Mouse (Mus musculus) megakaryocyte progenitor cell, adult 5-6 weeks (primary cell): ENCODE data around the gene Ap1m2. TPM values are rescaled to one million over a fixed set of nuclear protein-coding genes. Genes with fewer than 3 reads are reported as not detected.
"Not testable (repeated sequence)": the region's sequence is repeated elsewhere in the genome, so short reads cannot be mapped to it uniquely, and the experiment has no call there.

Source experiments
- ATAC-seq: replicated peaks from 2 replicates; pipeline ENCODE4 v1.8.0; 2016; ENCODE audit warnings: mild to moderate bottlenecking, moderate TSS enrichment, inconsistent platforms; ENCODE audit not compliant: poor library complexity
- total RNA-seq, 2 experiments: library from RNA; stranded (forward) in 1 of 2; stranded (reverse) in 1 of 2; fragments of 157-497, 149-512 nt in 1 of 2; fragments of 200-1000 nt in 1 of 2; gene quantifications; 2 replicates each; pipeline versions ENCODE4 v1.2.3 to v1.2.4; 2015 to 2017

Ap1m2 gene
- total RNA-seq, 2 experiments from 2014 or later: 0.57 to 2.8 TPM

DNA sequence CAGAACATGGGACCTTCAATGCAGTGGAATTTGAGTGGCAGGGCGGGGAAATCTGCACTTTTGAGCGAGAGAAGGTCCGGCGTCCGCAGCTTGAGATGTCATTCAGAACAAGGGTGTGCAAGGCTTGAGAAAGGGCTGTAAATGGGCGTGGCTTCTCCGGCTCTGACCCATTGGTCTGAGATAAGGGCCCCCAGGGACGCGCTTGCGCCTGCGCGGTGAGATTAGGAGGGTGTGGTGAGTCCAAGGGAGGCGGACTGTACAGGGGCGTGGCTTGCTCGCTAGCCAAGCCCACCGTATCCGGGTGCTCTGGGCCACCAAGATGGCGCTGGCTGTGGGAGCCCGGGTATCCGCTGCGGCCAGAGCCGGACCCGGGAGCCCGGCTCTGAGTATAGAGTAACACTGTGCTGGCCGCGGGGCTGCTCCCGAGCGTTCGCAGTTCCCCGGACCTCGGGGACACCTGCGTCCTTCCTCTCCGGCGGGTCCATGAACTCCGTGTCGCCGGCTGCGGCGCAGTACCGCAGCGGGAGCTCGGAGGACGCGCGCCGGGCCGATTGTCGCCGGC, 47.1 kb downstream of the Ap1m2 start, which contains the start of gene Atg4d:
Gene Atg4d (plus strand): TSS at position 294 of the 562 bp plus-strand sequence.
- peak; percentile 92 for ATAC-seq

DNA sequence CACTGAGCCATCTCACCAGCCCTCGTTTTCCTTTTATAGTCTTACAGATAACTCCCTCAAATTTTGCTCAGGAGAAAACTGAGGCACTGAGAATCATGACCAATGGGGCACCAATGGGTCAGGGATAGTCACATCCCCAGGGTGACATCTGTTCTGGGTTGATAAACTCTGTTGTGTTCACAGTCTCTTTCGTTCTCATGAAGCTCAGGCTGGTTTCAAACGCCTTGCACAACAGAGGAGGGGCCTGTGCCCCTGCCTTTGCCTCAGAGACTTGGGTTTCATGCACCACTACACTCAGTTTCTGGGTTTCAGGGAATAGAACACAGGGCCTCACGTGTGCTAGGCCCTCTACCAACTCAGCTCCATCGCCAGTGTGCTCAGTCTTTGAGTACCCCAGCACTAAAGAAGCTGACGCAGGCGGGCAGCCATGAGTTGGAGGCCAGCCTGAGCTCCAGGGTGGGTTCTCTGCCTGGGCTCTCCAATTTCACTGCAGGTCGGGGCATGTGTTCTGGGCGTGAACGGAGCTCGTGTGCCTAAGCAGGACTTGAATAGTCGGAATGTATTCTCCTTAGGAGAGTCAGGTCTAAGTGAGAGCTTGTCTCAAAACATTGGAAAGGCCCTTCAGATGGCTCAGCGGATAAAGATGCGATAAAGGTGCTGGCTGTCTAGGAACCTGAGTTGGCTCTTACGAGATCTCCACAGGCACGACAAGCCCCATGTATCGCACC, 47.7 kb downstream of the Ap1m2 start:
- peak; percentile 29 for ATAC-seq

DNA sequence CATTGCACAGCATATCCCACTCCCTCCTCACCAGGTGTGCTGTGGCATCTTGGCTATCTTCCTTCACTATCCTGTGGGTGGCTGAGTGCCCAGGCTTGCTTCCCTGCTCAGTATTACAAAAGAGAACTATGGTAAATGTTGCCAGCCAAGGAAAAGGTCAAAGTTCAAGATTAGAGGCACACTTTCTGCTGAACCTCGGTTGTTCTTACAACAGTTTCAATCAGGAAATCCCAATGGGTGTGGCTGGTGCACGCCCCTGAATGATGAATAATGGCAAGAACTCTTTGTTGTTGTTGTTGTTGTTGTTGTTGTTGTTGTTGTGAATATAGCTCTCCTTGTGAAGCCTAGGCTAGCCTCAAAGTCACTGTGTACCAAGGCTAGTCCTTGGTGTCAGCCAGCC, 50.3 kb downstream of the Ap1m2 start:
- no peak for ATAC-seq

DNA sequence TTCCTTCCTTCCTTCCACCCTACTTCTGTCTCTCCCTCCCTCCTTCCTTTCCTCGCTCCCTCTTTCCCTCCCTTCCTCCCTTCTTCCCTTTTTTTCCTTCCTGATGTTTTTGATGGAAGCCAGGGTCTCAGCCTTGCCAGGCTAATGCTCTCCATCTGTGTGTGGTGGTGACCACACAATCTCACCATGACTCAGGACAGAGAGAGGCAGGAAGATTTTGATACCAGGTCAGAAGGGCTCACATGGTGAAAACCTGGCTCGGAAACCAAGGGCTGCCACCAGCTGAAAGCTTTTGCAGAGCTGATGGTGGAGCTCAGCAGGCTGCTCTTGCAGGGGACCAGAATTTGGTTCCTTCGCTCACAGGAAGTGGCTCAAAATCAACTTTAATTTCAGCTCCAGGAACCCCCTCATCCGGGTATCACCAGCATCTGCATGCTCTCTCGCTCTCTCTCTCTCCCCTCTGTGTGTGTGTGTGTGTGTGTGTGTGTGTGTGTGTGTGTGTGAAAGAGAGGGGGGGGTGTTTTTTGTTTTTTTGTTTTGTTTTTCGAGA, 51.6 kb downstream of the Ap1m2 start:
- ATAC-seq: no peak

DNA sequence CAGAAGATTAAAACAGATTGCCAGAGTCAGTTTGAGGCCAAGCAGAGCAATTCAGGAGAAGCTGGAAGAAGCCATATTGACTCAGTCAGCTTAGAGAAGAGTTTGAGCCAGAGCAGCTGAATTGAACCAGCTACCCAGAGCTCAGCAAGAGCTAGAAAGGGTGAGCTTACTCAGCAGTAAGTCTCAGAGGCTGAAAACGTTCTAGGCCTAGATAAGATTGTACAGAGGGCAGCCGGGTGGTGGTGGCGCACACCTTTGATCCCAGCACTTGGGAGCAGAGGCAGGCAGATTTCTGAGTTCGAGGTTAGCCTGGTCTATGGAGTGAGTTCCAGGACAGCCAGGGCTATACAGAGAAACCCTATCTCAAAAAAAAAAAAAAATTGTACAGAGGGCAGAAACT, 55.8 kb downstream of the Ap1m2 start:
- ATAC-seq: not testable (repeated sequence)

DNA sequence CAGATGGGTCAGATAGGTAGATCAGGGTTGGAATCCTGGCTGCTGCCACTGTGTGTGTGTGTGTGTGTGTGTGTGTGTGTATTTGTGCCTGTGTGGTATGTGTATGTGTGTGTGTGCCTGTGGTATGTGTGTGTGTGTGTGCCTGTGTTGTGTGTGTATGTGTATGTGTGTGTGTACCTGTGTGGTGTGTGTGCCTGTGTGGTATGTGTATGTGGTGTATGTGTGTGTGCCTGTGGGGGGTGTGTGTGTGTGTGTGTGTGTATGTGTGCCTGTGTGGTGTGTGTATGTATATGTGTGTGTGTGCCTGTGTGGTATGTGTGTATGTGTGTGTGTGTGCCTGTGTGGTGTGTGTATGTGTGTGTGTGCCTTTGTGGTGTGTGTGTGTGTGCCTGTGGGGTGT, 57.4 kb downstream of the Ap1m2 start:
- ATAC-seq: no peak

DNA sequence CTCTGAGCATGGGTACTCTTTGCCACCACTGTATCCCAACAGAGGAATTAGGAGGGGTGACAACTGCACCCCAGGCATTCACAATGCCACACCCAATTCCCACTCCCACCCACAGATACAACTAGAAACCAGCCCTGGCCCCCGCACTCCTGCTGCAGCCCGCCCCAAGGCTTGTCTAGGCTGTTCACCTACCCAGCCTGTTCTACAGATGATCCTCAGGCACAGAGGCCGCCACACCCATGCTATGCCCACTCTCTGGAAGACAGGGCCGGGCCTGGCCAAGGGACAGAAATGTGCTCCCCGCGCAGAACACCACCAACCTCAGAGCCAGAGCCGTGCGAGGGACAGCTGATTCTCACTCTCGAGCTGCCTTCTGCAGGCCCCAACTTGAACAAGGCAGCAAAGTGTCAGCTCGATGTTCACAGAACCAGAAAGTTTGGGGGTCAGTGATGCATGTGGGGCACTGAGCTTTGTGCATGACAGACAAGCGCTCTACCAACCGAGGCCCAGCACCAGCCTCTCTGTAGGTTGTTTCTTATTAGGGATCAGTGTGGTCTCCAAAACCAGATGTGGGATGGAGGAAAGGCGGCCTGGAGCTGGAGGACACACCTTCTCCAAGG, 60.9 kb downstream of the Ap1m2 start:
- ATAC-seq: no peak

DNA sequence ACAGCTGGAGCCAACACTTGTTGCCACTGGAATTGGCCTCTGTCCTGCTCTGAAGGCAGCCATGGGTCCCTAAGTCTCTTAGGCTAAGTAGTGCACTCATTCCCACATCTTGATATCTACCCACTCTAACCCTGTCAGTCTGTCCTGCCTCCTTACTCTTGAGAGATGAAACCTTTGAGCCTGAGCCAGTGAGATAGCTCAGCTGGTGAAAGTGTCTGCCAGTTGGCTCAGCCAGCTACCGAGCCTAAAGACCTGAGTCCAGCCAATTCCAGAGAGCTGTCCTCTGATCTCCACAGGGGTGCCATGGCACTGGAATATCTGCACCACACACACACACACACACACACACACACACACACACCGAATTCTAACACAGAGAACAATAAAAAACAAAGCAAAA, 61.6 kb downstream of the Ap1m2 start:
- ATAC-seq: peak; percentile 18; the same call in 1 of the 2 replicates

DNA sequence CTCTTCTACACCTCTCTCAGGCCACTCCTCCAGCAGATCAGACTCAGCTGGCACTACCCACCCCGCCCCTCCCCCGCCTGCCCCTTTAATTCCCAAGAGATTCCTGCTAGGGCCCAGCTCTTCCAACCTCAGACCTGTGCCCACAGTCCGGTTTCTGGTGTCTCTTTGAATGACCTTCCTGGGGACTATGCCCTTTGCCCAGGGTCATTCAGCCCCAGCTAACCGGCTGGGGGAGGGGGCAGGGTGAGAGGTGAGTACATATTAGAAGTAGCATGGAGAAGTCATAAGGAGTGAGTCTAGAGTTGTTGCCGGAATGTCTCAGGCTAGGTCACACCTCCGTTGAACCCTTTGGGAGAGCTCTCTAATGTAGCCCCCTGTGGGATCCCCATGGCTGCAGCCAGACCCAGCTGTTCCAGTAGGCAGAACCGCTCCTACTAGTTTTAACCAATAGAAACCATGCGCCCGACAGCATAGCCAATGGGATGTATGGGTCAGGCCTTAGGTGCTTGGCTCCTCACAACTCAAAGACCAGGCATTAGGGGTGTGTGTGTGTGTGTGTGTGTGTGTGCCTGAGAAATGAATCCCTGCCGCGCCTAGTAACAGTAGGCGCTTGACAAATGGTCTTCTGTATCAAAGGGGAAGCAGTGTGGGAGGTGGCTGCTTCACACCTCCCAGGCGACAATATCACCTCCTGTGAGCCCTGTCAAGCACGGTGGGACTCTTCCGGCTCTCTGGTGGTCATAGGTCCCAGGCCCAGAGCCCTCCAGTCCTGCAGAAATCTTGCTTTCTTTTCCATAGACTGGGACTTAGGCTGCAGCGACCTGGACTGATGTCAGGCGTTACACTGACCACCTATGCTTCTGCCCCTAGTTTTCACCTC, 62.3 kb downstream of the Ap1m2 start:
- no peak for ATAC-seq

DNA sequence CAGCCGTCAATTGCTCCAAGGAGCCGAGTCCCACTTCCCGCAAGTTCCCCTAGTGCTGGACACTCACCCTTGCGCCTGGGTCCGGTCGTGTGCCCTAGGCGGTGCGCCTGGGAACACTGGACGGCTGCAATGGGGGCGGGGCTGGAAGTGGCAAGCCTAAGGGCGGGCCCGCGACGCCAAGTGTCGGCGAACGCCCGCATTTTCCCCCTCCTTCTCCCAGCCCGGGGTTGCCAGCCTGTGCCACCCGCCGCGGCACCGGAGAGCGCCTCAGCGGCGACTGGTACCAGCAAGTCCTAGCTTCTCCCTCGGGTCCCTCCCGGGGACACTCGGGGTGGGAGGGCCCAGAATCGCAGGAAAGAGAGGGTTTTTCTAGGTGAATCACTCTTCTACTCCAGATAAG, 63.8 kb downstream of the Ap1m2 start, which contains the start of gene S1pr5:
Gene S1pr5 (minus strand): TSS at position 118 of the 400 bp plus-strand sequence.
- ATAC-seq: peak; percentile 35; the same call in 1 of the 2 replicates

DNA sequence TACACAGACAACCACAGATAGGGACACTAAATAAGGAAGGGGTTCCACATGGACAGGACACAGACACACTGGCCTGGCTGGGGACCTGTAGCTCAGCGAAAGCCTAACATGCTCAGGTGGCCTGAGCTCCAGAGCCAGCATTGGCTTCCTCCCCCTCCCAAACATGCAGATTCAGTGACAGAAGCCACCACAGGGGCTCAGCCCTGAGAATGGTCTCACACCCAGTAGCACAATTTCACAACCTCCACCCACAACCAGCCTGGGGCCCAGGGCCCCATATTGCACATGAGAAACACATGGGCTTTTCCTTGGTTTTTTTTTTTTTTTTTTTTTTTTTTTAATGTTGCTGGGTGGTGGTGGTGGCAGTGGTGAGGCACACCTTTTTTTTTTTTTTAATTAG, 65.8 kb downstream of the Ap1m2 start:
- peak; percentile 41 for ATAC-seq

DNA sequence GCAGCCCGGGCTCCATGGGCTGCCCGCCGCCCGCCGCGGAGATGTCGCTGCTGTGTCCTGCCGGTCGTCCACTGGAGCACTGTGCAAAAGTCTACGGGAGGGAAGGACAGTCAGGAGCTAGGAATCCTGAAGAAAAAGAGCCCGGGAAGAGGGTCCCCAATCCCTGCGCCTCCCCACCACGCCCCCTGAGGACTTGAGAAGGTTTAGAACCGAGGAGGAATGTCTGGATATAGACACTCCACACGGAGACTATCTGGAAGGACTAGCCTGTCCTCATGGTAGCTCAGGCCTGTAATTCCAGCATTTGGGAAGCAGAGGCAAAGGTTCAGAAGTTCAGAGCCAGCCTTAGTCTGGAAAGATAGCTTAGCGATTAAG, 67.0 kb downstream of the Ap1m2 start:
- ATAC-seq: no peak

DNA sequence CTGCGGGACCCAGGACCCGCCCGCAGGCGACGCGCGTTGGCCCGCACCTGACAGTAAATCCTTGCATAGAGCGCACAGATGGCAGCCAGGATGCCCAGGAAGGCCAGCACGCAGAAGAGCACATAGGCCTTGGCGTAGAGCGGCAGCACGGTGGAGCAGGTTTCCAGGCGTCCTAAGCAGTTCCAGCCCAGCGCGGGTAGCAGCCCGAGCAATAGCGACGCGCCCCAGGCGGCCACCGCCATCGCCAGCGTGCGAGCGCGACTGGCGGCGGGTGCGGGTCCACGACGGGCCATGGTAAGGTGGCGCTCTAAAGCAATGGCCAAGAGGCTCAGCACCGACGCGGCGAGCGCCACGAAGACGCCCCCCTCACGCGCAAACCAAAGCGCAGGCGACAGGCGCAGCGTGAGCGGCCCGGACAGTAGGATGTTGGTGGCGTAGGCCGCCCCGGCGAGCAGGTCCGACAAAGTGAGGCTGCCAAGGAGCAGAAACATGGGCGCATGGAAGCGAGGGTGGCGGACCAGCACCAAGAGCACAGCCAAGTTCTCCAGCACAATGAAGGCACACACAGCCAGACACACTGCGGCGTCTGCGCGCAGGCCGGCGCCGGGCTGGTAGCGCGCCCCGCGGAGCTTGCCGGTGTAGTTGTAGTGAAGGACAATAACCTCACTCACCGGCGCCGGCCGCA, 67.6 kb downstream of the Ap1m2 start:
- ATAC-seq: 0 out of 2 replicates have a peak, but pooled peaks have one; percentile 9

Other genes with a start within 250 kb of the Ap1m2 start
- gene Zglp1, start 245.2 kb downstream of the Ap1m2 start, total RNA-seq (2015): 1.6 TPM in 1 of 2 replicates, not detected in the other
- 0.96 TPM in 1 of 2 replicates, not detected in the other for gene Zglp1, start 245.2 kb downstream of the Ap1m2 start, total RNA-seq (2017)
- 1.0 and 1.9 TPM in 2 replicates for gene Gm49373, start 239.2 kb downstream of the Ap1m2 start, total RNA-seq (2015)
- not detected in 2 replicates for gene Gm49373, start 239.2 kb downstream of the Ap1m2 start, total RNA-seq (2017)
- 20.5 and 25.2 TPM in 2 replicates for gene Fdx1l, start 238.7 kb downstream of the Ap1m2 start, total RNA-seq (2015)
- 41.5 and 64.8 TPM in 2 replicates for gene Fdx1l, start 238.7 kb downstream of the Ap1m2 start, total RNA-seq (2017)
- 64.5 and 66.7 TPM in 2 replicates for gene Gm38431, start 220.3 kb downstream of the Ap1m2 start, total RNA-seq (2015)
- 4.0 and 4.5 TPM in 2 replicates for gene Gm38431, start 220.3 kb downstream of the Ap1m2 start, total RNA-seq (2017)
- gene Raver1, start 220.3 kb downstream of the Ap1m2 start, total RNA-seq (2015): 48.4 and 60.3 TPM in 2 replicates
- 28.4 and 30.0 TPM in 2 replicates for gene Raver1, start 220.3 kb downstream of the Ap1m2 start, total RNA-seq (2017)
- gene Tyk2, start 181.1 kb downstream of the Ap1m2 start, total RNA-seq (2015): 12.0 and 12.5 TPM in 2 replicates
- 16.7 and 17.9 TPM in 2 replicates for gene Tyk2, start 181.1 kb downstream of the Ap1m2 start, total RNA-seq (2017)
- gene Cdc37, start 162.4 kb downstream of the Ap1m2 start, total RNA-seq (2015): 69.7 and 72.1 TPM in 2 replicates
- 283 and 351 TPM in 2 replicates for gene Cdc37, start 162.4 kb downstream of the Ap1m2 start, total RNA-seq (2017)
- gene Pde4a, start 146.6 kb downstream of the Ap1m2 start, total RNA-seq (2015): 11.8 and 15.2 TPM in 2 replicates
- 4.0 and 5.0 TPM in 2 replicates for gene Pde4a, start 146.6 kb downstream of the Ap1m2 start, total RNA-seq (2017)
- 17.2 and 18.3 TPM in 2 replicates for gene Keap1, start 73.0 kb downstream of the Ap1m2 start, total RNA-seq (2015)
- 35.3 and 38.4 TPM in 2 replicates for gene Keap1, start 73.0 kb downstream of the Ap1m2 start, total RNA-seq (2017)
- 0.10 TPM in 1 of 2 replicates, not detected in the other for gene S1pr5, start 63.9 kb downstream of the Ap1m2 start, total RNA-seq (2015)
- gene S1pr5, start 63.9 kb downstream of the Ap1m2 start, total RNA-seq (2017): 0.29 TPM in 1 of 2 replicates, not detected in the other
- 3.9 and 5.0 TPM in 2 replicates for gene Atg4d, start 47.0 kb downstream of the Ap1m2 start, total RNA-seq (2015)
- gene Atg4d, start 47.0 kb downstream of the Ap1m2 start, total RNA-seq (2017): 6.1 and 7.0 TPM in 2 replicates
- gene Kri1, start 24.4 kb downstream of the Ap1m2 start, total RNA-seq (2015): 33.8 and 38.8 TPM in 2 replicates
- gene Kri1, start 24.4 kb downstream of the Ap1m2 start, total RNA-seq (2017): 83.1 and 87.6 TPM in 2 replicates
- 24.1 and 24.3 TPM in 2 replicates for gene Cdkn2d, start 20.9 kb downstream of the Ap1m2 start, total RNA-seq (2015)
- 11.2 and 16.1 TPM in 2 replicates for gene Cdkn2d, start 20.9 kb downstream of the Ap1m2 start, total RNA-seq (2017)
- gene Slc44a2, start 8.4 kb upstream of the Ap1m2 start, total RNA-seq (2015): 80.9 and 85.5 TPM in 2 replicates
- 66.8 and 68.2 TPM in 2 replicates for gene Slc44a2, start 8.4 kb upstream of the Ap1m2 start, total RNA-seq (2017)
- gene Ilf3, start 55.5 kb upstream of the Ap1m2 start, total RNA-seq (2015): 55.7 and 56.9 TPM in 2 replicates
- gene Ilf3, start 55.5 kb upstream of the Ap1m2 start, total RNA-seq (2017): 97.5 and 100 TPM in 2 replicates
- gene Qtrt1, start 99.5 kb upstream of the Ap1m2 start, total RNA-seq (2015): 34.0 and 37.9 TPM in 2 replicates
- gene Qtrt1, start 99.5 kb upstream of the Ap1m2 start, total RNA-seq (2017): 16.0 and 27.9 TPM in 2 replicates
- 63.4 and 64.5 TPM in 2 replicates for gene Dnm2, start 112.6 kb upstream of the Ap1m2 start, total RNA-seq (2015)
- 87.0 and 89.9 TPM in 2 replicates for gene Dnm2, start 112.6 kb upstream of the Ap1m2 start, total RNA-seq (2017)
- 8.5 and 8.6 TPM in 2 replicates for gene Tmed1, start 197.9 kb upstream of the Ap1m2 start, total RNA-seq (2015)
- 16.2 and 19.5 TPM in 2 replicates for gene Tmed1, start 197.9 kb upstream of the Ap1m2 start, total RNA-seq (2017)
- 17.9 and 28.6 TPM in 2 replicates for gene AB124611, start 213.8 kb upstream of the Ap1m2 start, total RNA-seq (2015)
- 29.6 and 45.9 TPM in 2 replicates for gene AB124611, start 213.8 kb upstream of the Ap1m2 start, total RNA-seq (2017)
- 49.4 and 56.5 TPM in 2 replicates for gene Carm1, start 234.6 kb upstream of the Ap1m2 start, total RNA-seq (2015)
- 21.1 and 21.8 TPM in 2 replicates for gene Carm1, start 234.6 kb upstream of the Ap1m2 start, total RNA-seq (2017)